Mouse (Mus musculus) forebrain, embryonic 12.5 days (tissue): ENCODE results near the gene Ly6g6d. TPM values are rescaled to one million over a fixed set of nuclear protein-coding genes. Genes with fewer than 3 reads are reported as not detected.
"Not testable (repeated sequence)": the region's sequence is repeated elsewhere in the genome, so short reads cannot be mapped to it uniquely, and the experiment has no call there.

Source experiments
- ATAC-seq: fragments of 200-750 bp; cut with Nextera tagmentation; 2 replicates; pipeline ENCODE4 v1.8.0; 2017; ENCODE audit warnings: moderate TSS enrichment; ENCODE audit not compliant: low FRiP score
- H3K27ac ChIP-seq: fragments of 300-500 bp; sonication (generic); 2 replicates; pipeline ENCODE4 v1.5.1; 2016; ENCODE audit warnings: mild to moderate bottlenecking
- H3K27me3 ChIP-seq: fragments of 300-500 bp; sonication (generic); 2 replicates; pipeline ENCODE4 v1.6.1; 2016; ENCODE audit warnings: mild to moderate bottlenecking
- H3K36me3 ChIP-seq: fragments of 300-500 bp; sonication (generic); replicated peaks from 2 replicates; pipeline ENCODE4 v1.6.1; 2016; ENCODE audit warnings: mild to moderate bottlenecking
- H3K4me1 ChIP-seq: fragments of 300-500 bp; sonication (generic); 2 replicates; pipeline ENCODE4 v1.6.1; 2016
- H3K4me2 ChIP-seq: fragments of 300-500 bp; sonication (generic); 2 replicates; pipeline ENCODE4 v1.6.1; 2016; ENCODE audit warnings: mild to moderate bottlenecking, moderate library complexity
- H3K4me3 ChIP-seq: fragments of 300-500 bp; sonication (generic); replicated peaks from 2 replicates; pipeline ENCODE4 v1.5.1; 2016; ENCODE audit warnings: mild to moderate bottlenecking
- H3K9ac ChIP-seq: fragments of 300-500 bp; sonication (generic); 2 replicates; pipeline ENCODE4 v1.6.1; 2016; ENCODE audit warnings: mild to moderate bottlenecking
- H3K9me3 ChIP-seq: fragments of 300-500 bp; sonication (generic); 2 replicates; pipeline ENCODE4 v1.6.1; 2016
- WGBS: fragments of 180-500 bp; shearing (Covaris S2); methylation state at CpG from one replicate; pipeline ENCODE4 v1.1.7; 2016; 5-methylcytosine and 5-hydroxymethylcytosine counted together
- polyA plus RNA-seq: library from polyadenylated mRNA; unstranded; fragments of >200 nt; fragmentation: Nextera tagmentation; extraction: Ambion mirVana; gene quantifications from 2 replicates; pipeline ENCODE4 v1.2.1, GENCODE M21; 2016

The Ly6g6d gene
- polyA plus RNA-seq, result 0.29 and 1.6 TPM in 2 replicates

DNA sequence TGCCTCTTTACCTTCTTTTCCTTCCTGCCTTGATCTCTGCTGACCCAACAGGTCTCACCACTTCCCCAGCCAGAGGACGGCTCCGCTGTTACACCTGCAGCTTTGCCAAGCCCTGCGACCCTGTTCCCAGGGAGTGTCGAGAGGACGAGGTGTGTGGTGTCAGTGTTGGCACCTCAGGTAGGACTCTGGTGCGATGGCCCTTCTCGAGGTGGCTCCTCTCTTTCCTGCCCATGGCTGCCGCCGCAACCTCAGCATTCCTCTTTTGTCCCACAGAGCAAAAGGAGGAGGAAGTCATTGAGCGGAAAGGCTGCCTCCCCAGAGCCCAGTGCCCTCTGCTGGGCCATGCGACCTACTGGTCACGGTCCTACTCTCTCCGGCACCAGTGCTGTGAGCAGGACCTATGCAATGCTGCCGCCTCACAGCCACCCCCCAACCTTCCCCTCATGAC lies at the start of gene Ly6g6d:
Gene Ly6g6d, minus strand, starts transcription at position 280 of the 448 bp plus-strand sequence.
- peak within 1 kb of the TSS; percentile 14; the same call in 1 of the 2 replicates for H3K4me3 ChIP-seq
- H3K36me3 ChIP-seq, result no peaks in the 10 kb centered on the region
- no peaks in the 10 kb centered on the region for H3K9me3 ChIP-seq
- ATAC-seq, result no peak
- peaks cover 21% of the 10 kb centered on the region for H3K4me1 ChIP-seq
- no peak within 1 kb of the TSS for H3K27ac ChIP-seq
- peak within 1 kb of the TSS; percentile 39 for H3K4me2 ChIP-seq
- peak within 1 kb of the TSS; percentile 22; the same call in 1 of the 2 replicates for H3K9ac ChIP-seq
- peaks cover 35% of the 10 kb centered on the region; the same call in 1 of the 2 replicates for H3K27me3 ChIP-seq
- WGBS, result 11% methylated on average over 14 of the region's 14 CpGs

DNA sequence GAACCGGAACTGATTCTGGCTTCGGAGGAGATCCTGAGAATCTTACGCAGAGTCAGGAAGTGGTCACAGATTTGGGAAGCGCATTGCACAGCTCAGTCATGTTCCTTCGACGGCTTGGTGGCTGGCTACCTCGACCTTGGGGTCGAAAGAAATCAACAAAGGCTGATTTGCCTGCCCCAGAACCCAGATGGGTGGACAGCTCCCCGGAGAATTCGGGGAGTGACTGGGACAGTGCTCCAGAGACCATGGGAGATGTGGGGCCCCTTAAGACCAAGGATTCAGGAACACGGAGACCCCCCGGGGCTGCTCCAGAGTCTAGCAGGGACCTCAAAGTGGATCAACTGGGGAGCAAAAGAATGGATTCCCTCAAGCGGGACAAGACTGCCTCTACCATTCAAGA lies 49.2 kb upstream of the Ly6g6d start:
- Histone ChIP-seq H3K9me3 (no peaks in the 10 kb centered on the region), H3K4me1 (peaks cover 31% of the 10 kb centered on the region), H3K36me3 (peaks cover 23% of the 10 kb centered on the region), H3K27ac (no peak overlapping the region), H3K27me3 (no peaks in the 10 kb centered on the region), H3K4me3 (peak overlapping the region; percentile 58), H3K9ac (peak overlapping the region; percentile 77), H3K4me2 (peak overlapping the region; percentile 76)
- WGBS, result 79% methylated on average over 13 of the region's 13 CpGs
- ATAC-seq, result no peak

DNA sequence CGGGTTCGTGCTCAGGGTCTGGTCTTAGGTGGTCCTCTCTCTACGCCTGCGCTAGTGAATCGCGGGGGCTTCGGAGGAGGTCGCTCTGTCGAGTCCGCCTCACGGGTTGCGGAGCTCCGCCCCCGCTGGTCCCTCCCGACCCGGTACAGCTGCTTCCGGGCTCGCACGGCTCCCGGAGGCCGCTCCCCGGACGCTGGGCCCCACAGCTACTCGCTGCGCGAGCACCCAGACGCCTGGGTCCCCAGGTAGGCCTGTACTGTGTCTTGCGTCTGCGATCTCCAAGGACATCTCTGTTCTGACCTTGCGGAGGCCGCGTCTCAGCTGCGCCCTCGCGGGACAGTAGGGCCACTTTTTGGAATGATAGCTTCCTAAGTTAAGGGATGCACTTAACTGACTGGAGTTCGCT lies 48.3 kb upstream of the Ly6g6d start, which contains the start of gene D17H6S53E:
Gene D17H6S53E, plus strand, starts transcription at position 168 of the 406 bp plus-strand sequence.
- H3K9ac ChIP-seq, result peak within 1 kb of the TSS; percentile 77
- ATAC-seq, result peak; percentile 21; the same call in 1 of the 2 replicates
- H3K4me2 ChIP-seq, result peak within 1 kb of the TSS; percentile 76
- H3K4me3 ChIP-seq, result peak within 1 kb of the TSS; percentile 58
- H3K36me3 ChIP-seq, result peaks cover 23% of the 10 kb centered on the region
- 0% methylated on average over 35 of the region's 36 CpGs for WGBS
- H3K27me3 ChIP-seq, result no peaks in the 10 kb centered on the region
- H3K27ac ChIP-seq, result peak within 1 kb of the TSS; percentile 68
- peaks cover 31% of the 10 kb centered on the region for H3K4me1 ChIP-seq
- no peaks in the 10 kb centered on the region for H3K9me3 ChIP-seq

DNA sequence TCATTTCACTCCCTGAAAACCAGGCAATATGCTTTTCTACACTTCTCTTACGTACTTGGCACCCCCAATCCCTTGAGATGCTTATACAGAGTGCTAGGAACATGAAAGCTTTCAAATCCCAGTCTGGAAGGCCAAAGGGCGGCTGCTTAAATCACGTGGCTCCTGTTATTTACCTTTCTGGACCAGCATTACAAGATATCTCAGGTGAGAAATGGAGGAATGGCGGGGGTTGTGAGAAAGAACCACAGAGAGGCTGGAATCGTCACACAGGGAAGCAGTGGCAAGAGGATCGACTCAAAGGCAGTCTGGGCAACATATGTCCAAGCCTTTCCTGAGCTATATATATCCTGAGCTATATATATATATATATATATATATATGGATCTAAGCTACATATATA lies 47.7 kb upstream of the Ly6g6d start:
- Histone ChIP-seq H3K36me3 (peaks cover 18% of the 10 kb centered on the region), H3K9ac (peak overlapping the region; percentile 77), H3K4me2 (peak overlapping the region; percentile 76), H3K9me3 (no peaks in the 10 kb centered on the region), H3K27ac (no peak overlapping the region), H3K27me3 (no peaks in the 10 kb centered on the region), H3K4me1 (peaks cover 32% of the 10 kb centered on the region), H3K4me3 (peak overlapping the region; percentile 58)
- WGBS, result 39% methylated on average over 6 of the region's 6 CpGs
- ATAC-seq, result no peak

DNA sequence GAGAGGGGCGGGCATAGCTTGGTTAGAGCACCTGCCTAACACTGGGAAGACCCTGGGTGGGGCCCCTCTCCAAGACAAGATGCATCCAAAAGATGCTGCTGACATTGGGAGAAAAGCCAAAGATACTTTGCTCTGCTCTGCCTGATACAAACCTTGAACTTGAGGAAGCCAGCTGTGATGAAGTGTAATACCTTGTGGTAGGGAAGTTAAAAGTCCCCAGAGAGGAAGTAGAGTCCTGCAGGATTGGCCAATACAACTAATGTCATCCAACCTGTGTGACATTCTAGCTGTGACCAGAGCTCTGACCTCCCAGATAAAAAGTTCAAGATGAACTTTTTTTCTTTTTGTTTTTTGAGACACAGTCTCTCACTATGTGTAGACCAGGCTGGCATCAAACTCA lies 47.2 kb upstream of the Ly6g6d start:
- no peaks in the 10 kb centered on the region for H3K27me3 ChIP-seq
- H3K27ac ChIP-seq, result no peak overlapping the region
- H3K9ac ChIP-seq, result no peak overlapping the region; the same call in 1 of the 2 replicates
- H3K4me2 ChIP-seq, result 0 out of 2 replicates have a peak overlapping the region, but pooled peaks have one; percentile 76
- peaks cover 18% of the 10 kb centered on the region for H3K36me3 ChIP-seq
- no peak overlapping the region for H3K4me3 ChIP-seq
- ATAC-seq, result no peak
- 83% methylated on average over 1 of the region's 1 CpGs for WGBS
- H3K9me3 ChIP-seq, result no peaks in the 10 kb centered on the region
- peaks cover 37% of the 10 kb centered on the region for H3K4me1 ChIP-seq

DNA sequence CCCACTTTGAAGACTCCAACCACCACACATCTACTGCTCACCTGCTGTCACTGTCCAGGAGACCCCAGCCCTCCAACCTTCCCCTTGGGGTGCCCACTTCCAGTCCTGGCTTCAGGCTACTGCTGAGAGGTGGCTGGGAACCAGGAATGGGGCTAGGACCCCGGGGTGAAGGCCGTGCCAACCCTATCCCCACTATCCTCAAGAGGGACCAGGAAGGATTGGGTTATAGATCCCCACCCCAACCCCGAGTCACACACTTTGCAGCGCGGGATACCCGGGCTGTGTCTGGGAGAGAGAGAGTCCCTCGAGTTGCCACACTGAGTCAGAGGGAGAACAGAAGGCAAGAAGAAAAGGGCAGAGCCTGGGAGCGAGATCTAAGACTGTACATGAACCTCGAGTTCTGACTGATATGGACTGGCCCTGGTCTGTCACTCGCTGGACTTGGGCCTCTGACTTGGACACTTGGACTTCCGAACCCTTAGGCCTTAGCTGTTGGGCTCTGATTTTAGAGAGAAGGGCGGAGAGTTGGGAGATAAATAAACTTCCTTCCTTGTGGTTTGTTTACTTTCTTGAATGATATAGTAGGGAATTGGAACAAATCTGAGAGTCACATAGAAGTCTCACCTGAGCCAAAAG lies 46.5 kb upstream of the Ly6g6d start:
- not testable (repeated sequence) for H3K27me3 ChIP-seq, H3K9me3 ChIP-seq, H3K27ac ChIP-seq, H3K9ac ChIP-seq, ATAC-seq, H3K4me2 ChIP-seq, H3K4me3 ChIP-seq
- 93% methylated on average over 12 of the region's 12 CpGs for WGBS
- Histone ChIP-seq H3K36me3 (peaks cover 22% of the 10 kb centered on the region), H3K4me1 (peaks cover 43% of the 10 kb centered on the region)

DNA sequence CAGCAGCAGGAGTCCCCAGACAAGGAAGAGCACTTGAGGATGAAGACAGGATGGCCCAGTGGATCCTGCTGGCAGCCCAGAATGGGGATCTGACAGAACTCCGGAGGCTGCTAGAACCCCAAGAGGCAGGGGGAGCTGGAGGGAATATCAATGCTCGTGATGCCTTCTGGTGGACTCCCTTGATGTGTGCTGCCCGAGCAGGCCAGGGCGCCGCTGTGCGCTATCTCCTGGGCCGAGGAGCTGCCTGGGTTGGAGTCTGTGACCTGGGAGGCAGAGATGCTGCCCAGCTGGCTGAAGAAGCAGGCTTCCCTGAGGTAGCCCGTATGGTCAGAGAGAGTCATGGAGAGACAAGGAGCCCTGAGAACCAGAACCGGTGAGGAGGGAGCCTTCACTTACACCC lies 45.4 kb upstream of the Ly6g6d start:
- not testable (repeated sequence) for H3K4me2 ChIP-seq, H3K9me3 ChIP-seq, ATAC-seq, H3K27me3 ChIP-seq, H3K4me3 ChIP-seq, H3K27ac ChIP-seq
- WGBS, result 95% methylated on average over 9 of the region's 9 CpGs
- Histone ChIP-seq H3K9ac (peak overlapping the region; percentile 80; the same call in 1 of the 2 replicates), H3K4me1 (peaks cover 43% of the 10 kb centered on the region), H3K36me3 (peaks cover 31% of the 10 kb centered on the region)

DNA sequence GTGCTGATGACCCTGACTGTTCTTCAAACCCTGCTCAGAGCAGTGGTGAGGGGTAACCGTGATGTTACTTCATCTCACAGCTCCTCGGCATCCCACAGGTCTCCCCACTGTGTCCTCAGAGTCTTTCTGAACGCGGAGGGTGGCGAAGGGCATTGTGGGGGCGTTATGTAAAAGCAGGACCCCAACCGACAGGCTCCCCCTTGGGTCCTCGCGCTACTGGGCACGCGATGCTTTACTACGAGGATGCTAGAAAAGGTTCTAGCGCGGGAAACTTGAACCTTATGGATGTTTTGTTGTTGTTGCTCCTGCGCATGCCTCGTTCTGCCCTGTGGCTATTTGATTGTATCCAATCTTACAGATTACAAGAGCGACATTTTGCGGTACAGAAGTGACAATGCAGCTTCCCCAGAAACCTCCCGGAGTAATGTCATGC lies 44.0 kb upstream of the Ly6g6d start, which contains the start of gene Csnk2b:
Gene Csnk2b, minus strand, starts transcription at position 183 of the 433 bp plus-strand sequence.
- Histone ChIP-seq H3K4me2 (peak within 1 kb of the TSS; percentile 94), H3K27me3 (no peaks in the 10 kb centered on the region), H3K36me3 (peaks cover 43% of the 10 kb centered on the region), H3K4me3 (peak within 1 kb of the TSS; percentile 98), H3K9me3 (no peaks in the 10 kb centered on the region), H3K9ac (peak within 1 kb of the TSS; percentile 98), H3K27ac (peak within 1 kb of the TSS; percentile 94), H3K4me1 (peaks cover 33% of the 10 kb centered on the region)
- peak; percentile 62 for ATAC-seq
- under 1% methylated on average over 19 of the region's 19 CpGs for WGBS

DNA sequence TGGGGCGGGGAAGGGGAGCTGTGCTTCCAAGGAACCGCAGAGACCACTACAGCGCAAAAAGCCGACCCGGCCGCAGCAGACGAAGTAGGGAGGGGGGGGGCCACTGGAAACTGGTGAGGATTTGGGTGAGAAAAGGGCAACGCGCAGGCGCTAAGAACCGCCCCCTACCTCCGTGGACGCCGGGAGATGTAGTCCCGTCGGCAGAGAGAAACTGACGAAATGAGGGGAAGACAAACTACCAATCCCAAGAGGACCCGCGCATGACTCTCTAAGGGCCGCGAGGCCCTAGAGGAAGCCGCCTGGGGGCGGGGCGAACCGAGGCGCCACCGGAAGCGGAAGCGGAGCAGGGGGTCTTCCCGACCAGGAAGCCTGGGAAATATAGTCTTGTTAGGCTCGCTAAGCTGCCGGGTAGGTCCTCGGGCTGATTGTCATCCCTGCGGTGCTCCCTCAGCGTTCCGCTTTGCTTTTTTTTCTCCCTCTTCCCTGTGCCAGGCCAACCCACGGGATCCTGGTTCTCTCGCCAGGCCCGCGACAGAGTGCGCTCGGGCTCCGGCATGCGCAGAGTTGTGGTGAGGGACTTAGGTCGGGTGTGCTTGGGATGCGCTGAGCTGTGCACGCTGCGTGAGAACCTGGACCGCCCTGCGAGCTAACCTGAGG lies 43.4 kb upstream of the Ly6g6d start, which contains the start of gene Gpank1:
Gene Gpank1, plus strand, starts transcription at position 313 of the 657 bp plus-strand sequence.
- H3K27ac ChIP-seq, result peak within 1 kb of the TSS; percentile 94
- H3K9ac ChIP-seq, result peak within 1 kb of the TSS; percentile 98
- peaks cover 27% of the 10 kb centered on the region for H3K4me1 ChIP-seq
- peak within 1 kb of the TSS; percentile 98 for H3K4me3 ChIP-seq
- peaks cover 47% of the 10 kb centered on the region for H3K36me3 ChIP-seq
- peak; percentile 95 for ATAC-seq
- 1% methylated on average over 49 of the region's 50 CpGs for WGBS
- no peaks in the 10 kb centered on the region for H3K9me3 ChIP-seq
- H3K27me3 ChIP-seq, result no peaks in the 10 kb centered on the region
- H3K4me2 ChIP-seq, result peak within 1 kb of the TSS; percentile 94

DNA sequence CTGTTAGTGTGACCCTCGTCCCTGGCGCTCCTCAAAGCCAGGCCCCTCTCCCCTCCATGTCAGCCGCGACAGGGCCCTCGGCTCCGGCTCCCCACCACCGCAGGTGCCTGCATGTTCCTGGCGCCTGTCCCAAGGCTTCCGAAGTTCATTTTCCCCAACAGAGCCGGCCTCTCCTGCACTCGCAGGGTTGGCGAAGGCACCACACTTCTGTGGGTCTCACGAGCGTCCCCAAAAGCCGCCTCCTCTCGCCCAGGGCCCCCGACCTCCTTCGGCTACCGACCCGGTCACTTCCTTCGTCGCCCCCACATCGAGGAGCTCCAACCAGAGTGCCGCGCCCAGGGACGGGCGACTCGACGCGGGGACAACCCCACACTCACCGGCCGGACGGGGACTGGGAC lies 42.9 kb upstream of the Ly6g6d start:
- no peaks in the 10 kb centered on the region for H3K9me3 ChIP-seq
- WGBS, result under 1% methylated on average over 33 of the region's 33 CpGs

DNA sequence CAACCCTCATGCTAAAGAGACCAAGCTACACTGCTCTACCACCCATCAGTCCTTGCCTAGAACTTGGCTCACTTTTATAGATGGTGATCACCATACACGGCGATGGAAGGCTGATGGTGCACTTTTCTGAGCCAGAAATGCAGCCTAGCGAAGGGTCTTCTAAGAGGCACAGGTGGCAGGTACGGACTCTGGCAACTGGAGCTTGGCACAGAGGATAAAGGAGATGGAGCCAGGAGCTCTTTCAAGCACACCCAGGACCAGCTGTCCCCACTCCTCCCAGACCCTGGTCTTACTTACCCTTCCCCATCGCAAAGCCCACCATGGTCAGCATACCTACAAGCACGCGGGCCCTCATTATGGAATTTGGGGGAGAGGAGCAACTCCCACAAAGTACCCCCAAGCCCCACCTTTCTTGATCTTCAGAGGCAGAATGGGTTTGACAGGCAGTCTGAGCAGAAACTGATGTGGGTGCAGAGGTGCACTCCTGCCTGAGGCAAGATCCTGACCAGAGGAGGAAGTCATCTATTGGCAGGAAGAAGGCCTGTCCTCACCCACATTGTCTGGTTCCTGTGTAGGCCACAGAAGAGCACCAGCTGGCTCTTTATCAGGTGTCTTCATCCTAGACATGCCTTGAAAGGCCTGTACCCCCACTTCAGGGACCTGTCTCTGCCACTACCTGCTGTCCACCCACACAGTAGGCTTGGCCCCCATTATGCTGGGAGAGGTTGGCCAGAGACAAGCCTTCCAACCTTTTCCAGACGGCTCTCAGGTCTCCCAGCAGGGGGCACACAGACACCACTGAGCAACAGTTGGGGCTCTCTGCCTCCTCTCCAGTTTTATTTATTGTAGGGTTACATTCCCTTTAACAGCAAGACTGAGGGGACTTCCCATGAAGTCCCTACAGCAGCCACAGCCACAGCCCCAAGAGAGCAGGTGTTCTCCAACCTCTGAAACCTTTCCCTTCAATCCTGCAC lies 37.5 kb upstream of the Ly6g6d start, which contains the start of gene Ly6g5b:
Gene Ly6g5b, minus strand, starts transcription at position 383 of the 974 bp plus-strand sequence.
- H3K4me3 ChIP-seq, result no peak within 1 kb of the TSS
- H3K4me1 ChIP-seq, result peaks cover 8% of the 10 kb centered on the region
- H3K36me3 ChIP-seq, result peaks cover 54% of the 10 kb centered on the region
- 88% methylated on average over 8 of the region's 8 CpGs for WGBS
- H3K9me3 ChIP-seq, result no peaks in the 10 kb centered on the region
- H3K27me3 ChIP-seq, result no peaks in the 10 kb centered on the region; the same call in 1 of the 2 replicates
- no peak within 1 kb of the TSS for H3K9ac ChIP-seq
- no peak within 1 kb of the TSS for H3K27ac ChIP-seq
- no peak within 1 kb of the TSS for H3K4me2 ChIP-seq
- no peak for ATAC-seq

More for the DNA sequence above, 42.9 kb upstream of the Ly6g6d start:
- Histone ChIP-seq H3K4me3 (peak overlapping the region; percentile 98), H3K36me3 (peaks cover 52% of the 10 kb centered on the region), H3K27me3 (no peaks in the 10 kb centered on the region), H3K9ac (peak overlapping the region; percentile 98), H3K4me2 (peak overlapping the region; percentile 94), H3K4me1 (peaks cover 24% of the 10 kb centered on the region), H3K27ac (peak overlapping the region; percentile 70)
- no peak for ATAC-seq
